In genomic region chr6:101335744-101336143, GRCm38 (mm10) we compare ENCODE assay signal across 28 mouse cellular contexts. TPM values are rescaled to one million over a fixed set of nuclear protein-coding genes. Genes with fewer than 3 reads are reported as not detected.
DNase-seq lines count a peak whose midpoint lies in the region; ATAC-seq and TF ChIP-seq lines count a peak whose summit lies in the region.
"Had no signal": no experiment of that assay in that cellular context is flagged by ENCODE, and none has a peak within 500 bp of the region (broad histone marks: within the 10 kb centered on the region; RNA-seq: fewer than 3 reads in every experiment).

No protein-coding gene starts in this region.

- TF ChIP-seq EP300 in liver, postnatal 0 days (IDR thresholded peaks at IDR 0.05; ENCODE audit: low read depth): 0 out of 2 replicates have a peak, but pooled peaks have one; percentile 17

- no peak overlapping the region for H3K4me3 ChIP-seq in heart, embryonic 10.5 days
- no peak overlapping the region for H3K4me3 ChIP-seq in liver, postnatal 0 days (ENCODE audit: low read depth, low read length)
- H3K4me3 ChIP-seq: embryonic facial prominence, embryonic 15.5 days; forebrain, embryonic 10.5 days; heart, adult 2 months; kidney, embryonic 15.5 days; left cerebral cortex, adult 2 months; limb, embryonic 10.5 days; midbrain, embryonic 12.5 days; neural tube, embryonic 15.5 days had no signal

- no peak for ATAC-seq in liver, postnatal 0 days
- ATAC-seq in CD4-positive, CD25-positive, alpha-beta regulatory T cell, adult 4 months: no peak
- ATAC-seq: forebrain, embryonic 16.5 days; hindbrain, postnatal 0 days; intestine, postnatal 0 days; lung, postnatal 0 days had no signal

- 92% methylated on average over 1 of the region's 1 CpGs for WGBS in heart, embryonic 10.5 days
- 77% methylated on average over 1 of the region's 1 CpGs for WGBS in liver, postnatal 0 days (ENCODE audit: insufficient replicate concordance)

- no peak overlapping the region for H3K4me2 ChIP-seq in liver, postnatal 0 days (ENCODE audit: low read depth, low read length)
- H3K4me2 ChIP-seq: embryonic facial prominence, embryonic 15.5 days; kidney, embryonic 15.5 days; midbrain, embryonic 12.5 days; neural tube, embryonic 15.5 days had no signal

- intact Hi-C loops in heart, postnatal 14 days (cut with DNase I): loop anchor here (10.0 kb wide), 1 partner anchor 61 kb away; no protein-coding TSS in a partner anchor

- H3K4me1 ChIP-seq in heart, embryonic 10.5 days: peaks cover 66% of the 10 kb centered on the region
- peaks cover 3% of the 10 kb centered on the region; the same call in 1 of the 2 replicates for H3K4me1 ChIP-seq in liver, postnatal 0 days (ENCODE audit: insufficient read depth)

- no peaks in the 10 kb centered on the region for H3K27me3 ChIP-seq in heart, embryonic 10.5 days (ENCODE audit: insufficient read depth, poor library complexity, severe bottlenecking)
- no peaks in the 10 kb centered on the region for H3K27me3 ChIP-seq in liver, postnatal 0 days (ENCODE audit: insufficient read depth, low read length)
- H3K27me3 ChIP-seq: embryonic facial prominence, embryonic 15.5 days; kidney, embryonic 15.5 days; midbrain, embryonic 12.5 days; neural tube, embryonic 15.5 days had no signal

- no peaks in the 10 kb centered on the region for H3K9me3 ChIP-seq in heart, embryonic 10.5 days
- no peaks in the 10 kb centered on the region for H3K9me3 ChIP-seq in liver, postnatal 0 days (ENCODE audit: low read length)
- H3K9me3 ChIP-seq: embryonic facial prominence, embryonic 15.5 days; forebrain, embryonic 10.5 days; kidney, embryonic 15.5 days; limb, embryonic 10.5 days; midbrain, embryonic 12.5 days; neural tube, embryonic 15.5 days had no signal

- H3K36me3 ChIP-seq in heart, embryonic 10.5 days: no peaks in the 10 kb centered on the region
- no peaks in the 10 kb centered on the region for H3K36me3 ChIP-seq in liver, postnatal 0 days (replicated peaks; ENCODE audit: insufficient read depth, low read length)
- H3K36me3 ChIP-seq: embryonic facial prominence, embryonic 15.5 days; forebrain, embryonic 10.5 days; kidney, embryonic 15.5 days; limb, embryonic 10.5 days; midbrain, embryonic 12.5 days; neural tube, embryonic 15.5 days had no signal

- no peak for DNase-seq in heart, embryonic 10.5 days (ENCODE audit: low spot score)
- no peak for DNase-seq in heart, postnatal 14 days
- peak; percentile 2 for DNase-seq in spleen, adult 12 weeks (ENCODE audit: low spot score)
- DNase-seq in spleen, postnatal 4 days (ENCODE audit: low spot score in 2 of 2): no peak
- DNase-seq in liver, postnatal 0 days: no peak
- no peak for DNase-seq in cerebellum, adult 8-10 months
- DNase-seq: adrenal gland, adult 8-10 months; cerebellum, adult 2 months; gastrocnemius, postnatal 25 days; heart, adult 2 months; layer of hippocampus, adult 9-11 months; right cerebral cortex, adult 18-20 months; thymus, adult 2 months; thymus, postnatal 4 days had no signal

- H3K27ac ChIP-seq in heart, embryonic 10.5 days: 0 out of 2 replicates have a peak overlapping the region, but pooled peaks have one; percentile 32
- no peak overlapping the region for H3K27ac ChIP-seq in liver, postnatal 0 days (ENCODE audit: low read depth)
- H3K27ac ChIP-seq: embryonic facial prominence, embryonic 15.5 days; forebrain, embryonic 10.5 days; heart, adult 2 months; hindbrain, postnatal 0 days; kidney, embryonic 15.5 days; left cerebral cortex, adult 2 months; limb, embryonic 10.5 days; macrophage; midbrain, embryonic 12.5 days; neural tube, embryonic 15.5 days; stomach, postnatal 0 days had no signal

- no peak for TF ChIP-seq CTCF in liver, postnatal 0 days (IDR thresholded peaks at IDR 0.05; ENCODE audit: low read depth)

- no peak overlapping the region for H3K9ac ChIP-seq in liver, postnatal 0 days (replicated peaks)
- H3K9ac ChIP-seq: embryonic facial prominence, embryonic 15.5 days; kidney, embryonic 15.5 days; midbrain, embryonic 12.5 days; neural tube, embryonic 15.5 days had no signal

RNA-seq across cellular contexts. Expression of gene Pdzrn3, which starts 42.0 kb away (rescaled TPM):
- 8.9 and 9.0 TPM in 2 replicates for polyA plus RNA-seq in heart, embryonic 10.5 days (2016; fragmentation: Nextera tagmentation; extraction: Ambion mirVana)
- total RNA-seq in heart, postnatal 14 days (2021): 10 to 100 TPM; 33.4 to 35.0 TPM
- 0.60 and 0.69 TPM in 2 replicates for polyA plus RNA-seq in liver, postnatal 0 days (2015; fragmentation: Nextera tagmentation; extraction: Ambion mirVana)
- not detected for polyA plus RNA-seq in CD4-positive, CD25-positive, alpha-beta regulatory T cell, adult 4 months (2017; shearing (Covaris generic))
- polyA plus RNA-seq: macrophage had no signal
